Mouse (Mus musculus) liver, postnatal 0 days (tissue): ENCODE data around the gene Pax8. TPM values are rescaled to one million over a fixed set of nuclear protein-coding genes. Genes with fewer than 3 reads are reported as not detected.

Experiments
- ATAC-seq: fragments of 200-750 bp; cut with Nextera tagmentation; 2 replicates; pipeline ENCODE4 v1.8.0; 2017; ENCODE audit warnings: mild to moderate bottlenecking, moderate library complexity
- DNase-seq: peaks from one replicate; pipeline ENCODE4 v3.0.0-alpha.2; 2016
- H3K27ac ChIP-seq: fragments of 300-500 bp; sonication (generic); 2 replicates; pipeline ENCODE4 v1.5.1; 2014; ENCODE audit warnings: antibody characterized with exemption, moderate library complexity, mild to moderate bottlenecking, low read depth
- H3K27me3 ChIP-seq: fragments of 300-500 bp; sonication (generic); 2 replicates; pipeline ENCODE4 v1.6.1; 2014; ENCODE audit warnings: low read length, control low read depth, mixed read lengths; ENCODE audit not compliant: insufficient read depth
- H3K36me3 ChIP-seq: fragments of 300-500 bp; sonication (generic); replicated peaks from 2 replicates; pipeline ENCODE4 v1.6.1; 2014; ENCODE audit warnings: mild to moderate bottlenecking, control low read depth, low read length, moderate library complexity, mixed read lengths; ENCODE audit not compliant: insufficient read depth
- H3K4me1 ChIP-seq: fragments of 300-500 bp; sonication (generic); 2 replicates; pipeline ENCODE4 v1.6.1; 2014; ENCODE audit warnings: antibody characterized with exemption, mild to moderate bottlenecking, control low read depth; ENCODE audit not compliant: insufficient read depth
- H3K4me2 ChIP-seq: fragments of 300-500 bp; sonication (generic); 2 replicates; pipeline ENCODE4 v1.6.1; 2014; ENCODE audit warnings: low read depth, mild to moderate bottlenecking, low read length, moderate library complexity, mixed read lengths
- H3K4me3 ChIP-seq: fragments of 300-500 bp; sonication (generic); 2 replicates; pipeline ENCODE4 v1.5.1; 2014; ENCODE audit warnings: low read depth, low read length
- H3K9ac ChIP-seq: fragments of 300-500 bp; sonication (generic); replicated peaks from 2 replicates; pipeline ENCODE4 v1.6.1; 2014; ENCODE audit warnings: mild to moderate bottlenecking, moderate library complexity
- H3K9me3 ChIP-seq: fragments of 300-500 bp; sonication (generic); 2 replicates; pipeline ENCODE4 v1.6.1; 2016; ENCODE audit warnings: mild to moderate bottlenecking, control low read depth, low read length, mixed read lengths
- CTCF ChIP-seq: sonication (generic); IDR thresholded peaks from 2 replicates; pipeline ENCODE4 v1.5.1; 2016; ENCODE audit warnings: antibody characterized with exemption, low read depth
- EP300 ChIP-seq: IDR thresholded peaks from 2 replicates; pipeline ENCODE4 v1.6.1; 2016; ENCODE audit warnings: antibody characterized with exemption, low read depth, mild to moderate bottlenecking
- WGBS: fragments of 180-500 bp; shearing (Covaris S2); extraction: QIAGEN DNeasy Blood & Tissue Kit; methylation state at CpG from one replicate; pipeline ENCODE4 v1.1.7; 2014; ENCODE audit not compliant: insufficient replicate concordance; 5-methylcytosine and 5-hydroxymethylcytosine counted together
- polyA plus RNA-seq: library from polyadenylated mRNA; unstranded; fragments of >200 nt; fragmentation: Nextera tagmentation; extraction: Ambion mirVana; gene quantifications from 2 replicates; pipeline ENCODE4 v1.2.1, GENCODE M21; 2015

The Pax8 gene
- polyA plus RNA-seq, 1 experiment from 2014 or later: not detected

GRCm38 (mm10) chr2:24397115-24397514, 78.3 kb downstream of the Pax8 start:
- WGBS: 38% methylated on average over 2 of the region's 2 CpGs
- H3K4me2 ChIP-seq: no peak overlapping the region
- H3K9me3 ChIP-seq: no peaks in the 10 kb centered on the region
- no peak overlapping the region for H3K4me3 ChIP-seq
- peak; percentile 21; the same call in 1 of the 2 replicates for TF ChIP-seq CTCF
- no peak for TF ChIP-seq EP300
- H3K4me1 ChIP-seq: no peaks in the 10 kb centered on the region
- H3K36me3 ChIP-seq: peaks cover 41% of the 10 kb centered on the region
- no peak overlapping the region for H3K9ac ChIP-seq
- ATAC-seq (no peak), DNase-seq (peak; percentile 12)
- no peak overlapping the region for H3K27ac ChIP-seq
- no peaks in the 10 kb centered on the region for H3K27me3 ChIP-seq

- Histone ChIP-seq H3K9ac (no peak overlapping the region), H3K27ac (no peak overlapping the region), H3K9me3 (no peaks in the 10 kb centered on the region), H3K4me1 (no peaks in the 10 kb centered on the region; the same call in 1 of the 2 replicates), H3K4me2 (no peak overlapping the region), H3K4me3 (no peak overlapping the region), H3K36me3 (peaks cover 15% of the 10 kb centered on the region), H3K27me3 (no peaks in the 10 kb centered on the region)
- ATAC-seq (no peak), DNase-seq (no peak)
- TF ChIP-seq CTCF: no peak
- TF ChIP-seq EP300: no peak
- 76% methylated on average over 2 of the region's 2 CpGs for WGBS
Observed at GRCm38 (mm10) chr2:24393251-24393650, 82.1 kb downstream of the Pax8 start.

GRCm38 (mm10) chr2:24387361-24388283, 87.8 kb downstream of the Pax8 start:
- no peaks in the 10 kb centered on the region for H3K36me3 ChIP-seq
- H3K27me3 ChIP-seq: no peaks in the 10 kb centered on the region
- H3K27ac ChIP-seq: 0 out of 2 replicates have a peak overlapping the region, but pooled peaks have one; percentile 77
- TF ChIP-seq CTCF (no peak), EP300 (no peak)
- WGBS: 59% methylated on average over 4 of the region's 4 CpGs
- no peaks in the 10 kb centered on the region for H3K9me3 ChIP-seq
- peak overlapping the region; percentile 56 for H3K9ac ChIP-seq
- peak overlapping the region; percentile 68 for H3K4me2 ChIP-seq
- peak overlapping the region; percentile 48 for H3K4me3 ChIP-seq
- DNase-seq (peak; percentile 12), ATAC-seq (no peak)
- H3K4me1 ChIP-seq: peaks cover 29% of the 10 kb centered on the region

- peak; percentile 15 for DNase-seq
- 43% methylated on average over 2 of the region's 2 CpGs for WGBS
- H3K4me1 ChIP-seq: peaks cover 34% of the 10 kb centered on the region
- H3K4me3 ChIP-seq: peak overlapping the region; percentile 48
- peak overlapping the region; percentile 77 for H3K27ac ChIP-seq
- no peaks in the 10 kb centered on the region for H3K9me3 ChIP-seq
- no peaks in the 10 kb centered on the region for H3K27me3 ChIP-seq
- H3K36me3 ChIP-seq: no peaks in the 10 kb centered on the region
- TF ChIP-seq CTCF: no peak
- no peak for TF ChIP-seq EP300
- no peak for ATAC-seq
- peak overlapping the region; percentile 68 for H3K4me2 ChIP-seq
- peak overlapping the region; percentile 56 for H3K9ac ChIP-seq
Observed at GRCm38 (mm10) chr2:24386964-24387320, 88.5 kb downstream of the Pax8 start.

DNA sequence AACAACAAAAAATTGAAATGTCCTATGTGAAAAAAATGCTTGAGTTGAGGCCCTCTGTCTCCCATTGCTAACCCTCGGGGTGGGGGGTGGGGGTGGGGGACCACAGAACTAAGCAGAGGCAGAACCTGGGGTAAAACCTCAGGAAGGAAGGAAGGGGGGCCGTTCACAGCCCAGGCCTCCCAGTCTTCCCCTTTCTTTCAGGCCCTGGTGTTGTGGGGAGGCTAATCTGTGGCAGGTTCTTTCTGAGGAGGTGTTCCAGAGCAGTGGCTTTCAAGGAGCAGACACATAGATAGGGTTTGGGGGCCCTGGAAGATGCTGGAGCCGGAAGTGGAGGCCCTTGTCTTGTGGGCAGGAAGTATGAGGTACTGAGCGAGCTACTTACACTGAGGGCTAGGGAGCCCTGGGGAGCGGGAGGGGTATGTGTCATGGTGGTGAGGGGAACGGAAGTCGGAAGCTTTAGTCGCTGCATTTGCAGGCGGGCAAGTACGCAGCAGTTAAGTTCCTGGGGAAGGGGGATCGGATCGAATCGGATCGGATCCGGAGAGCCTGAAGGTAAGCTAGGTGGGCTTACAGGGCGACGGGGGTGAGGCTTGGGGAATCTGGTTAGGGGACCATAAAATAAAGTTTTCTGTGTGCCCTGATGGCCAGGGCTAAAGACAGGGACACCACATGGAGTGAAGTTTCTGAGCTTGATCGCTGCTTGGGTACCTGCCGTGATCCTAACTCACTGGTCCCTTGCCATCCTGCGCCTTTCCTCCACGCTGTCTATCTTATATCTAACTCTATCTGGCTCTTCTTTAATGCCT, 89.0 kb downstream of the Pax8 start:
- H3K4me3 ChIP-seq: peak overlapping the region; percentile 48
- DNase-seq (peak; percentile 57), ATAC-seq (peak; percentile 54)
- TF ChIP-seq CTCF (no peak), EP300 (no peak)
- peak overlapping the region; percentile 77 for H3K27ac ChIP-seq
- H3K9ac ChIP-seq: peak overlapping the region; percentile 56
- H3K27me3 ChIP-seq: no peaks in the 10 kb centered on the region
- no peaks in the 10 kb centered on the region for H3K9me3 ChIP-seq
- peak overlapping the region; percentile 68 for H3K4me2 ChIP-seq
- 28% methylated on average over 21 of the region's 21 CpGs for WGBS
- peaks cover 34% of the 10 kb centered on the region for H3K4me1 ChIP-seq
- H3K36me3 ChIP-seq: no peaks in the 10 kb centered on the region
